1 mouse cellular context compared by ENCODE assay signal in genomic region chr17:35980363-35980754, GRCm38 (mm10).
TF ChIP-seq lines count a peak whose summit lies in the region.

No protein-coding gene starts in this region.

TF ChIP-seq in ES-E14, 5 proteins besides CTCF, POLR2A, EP300 and RAD21 (continued from another document):
- no peak for TF ChIP-seq ZC3H11A (IDR thresholded peaks at IDR 0.05; ENCODE audit: borderline replicate concordance, low read depth, low read length)
- TF ChIP-seq CHD2 (IDR thresholded peaks at IDR 0.05; ENCODE audit: low read depth, low read length), result no peak
- TF ChIP-seq MAFK (IDR thresholded peaks at IDR 0.05; ENCODE audit: insufficient read depth, low read depth, low read length), result no peak
TF ChIP-seq in ES-E14: peak in this region for 0.
